Mouse (Mus musculus) heart, postnatal 4 days (tissue): ENCODE results near the gene Shc1. TPM values are rescaled to one million over a fixed set of nuclear protein-coding genes. Genes with fewer than 3 reads are reported as not detected.
"Not testable (repeated sequence)": the region's sequence is repeated elsewhere in the genome, so short reads cannot be mapped to it uniquely, and the experiment has no call there.

Experiments
- DNase-seq: peaks from one replicate; pipeline ENCODE4 v3.0.0; 2021
- total RNA-seq, 2 experiments: library from RNA; stranded (reverse); gene quantifications; 2 replicates each; pipeline ENCODE4 v1.2.3; 2021

Gene Shc1
- total RNA-seq, 2 experiments from 2014 or later: 68.8 to 69.2 TPM

DNA sequence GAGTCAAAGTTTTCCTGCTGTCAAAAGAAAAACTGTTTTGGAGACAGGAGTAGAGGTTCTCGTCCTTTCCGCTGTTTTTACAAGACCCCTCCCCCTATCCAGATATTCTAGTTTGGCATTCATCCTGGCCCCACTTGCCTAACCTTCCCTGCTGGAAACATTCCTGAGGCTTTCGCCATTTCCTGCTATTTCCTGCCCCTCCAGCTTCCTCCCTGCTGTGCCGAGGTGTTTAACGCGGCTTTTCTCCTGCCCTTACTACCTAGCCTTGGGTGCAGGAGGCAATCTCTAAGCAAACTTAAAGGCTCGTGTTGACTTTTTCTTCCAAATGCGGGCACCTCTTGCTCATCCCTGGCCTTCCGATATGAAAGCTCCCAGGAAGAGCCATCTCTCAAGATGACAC is 1.3 kb downstream of the Shc1 start:
- peak; percentile 71 for DNase-seq

DNA sequence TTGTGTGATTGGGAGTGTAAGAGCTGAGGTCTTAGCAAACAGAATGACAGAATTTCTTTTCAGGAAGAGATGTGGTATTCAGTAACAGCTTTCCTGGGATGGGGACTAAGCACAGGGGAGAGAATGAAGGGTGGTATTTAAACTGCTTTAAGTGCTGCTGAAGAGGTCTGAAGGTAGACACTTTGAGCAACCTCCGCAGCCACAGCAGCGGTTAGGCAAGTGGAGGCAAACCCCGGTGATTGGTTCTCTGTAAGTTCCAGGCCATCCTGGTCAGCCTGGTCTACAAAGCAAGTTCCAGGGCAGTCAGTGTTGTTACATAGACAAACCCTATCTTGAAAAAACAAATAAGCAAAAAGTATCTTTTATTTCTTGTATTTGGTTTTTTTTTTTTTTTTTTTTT is 1.7 kb downstream of the Shc1 start:
- DNase-seq: no peak

GRCm38 (mm10) chr3:89420421-89420820 is 2.2 kb downstream of the Shc1 start:
- no peak for DNase-seq

DNA sequence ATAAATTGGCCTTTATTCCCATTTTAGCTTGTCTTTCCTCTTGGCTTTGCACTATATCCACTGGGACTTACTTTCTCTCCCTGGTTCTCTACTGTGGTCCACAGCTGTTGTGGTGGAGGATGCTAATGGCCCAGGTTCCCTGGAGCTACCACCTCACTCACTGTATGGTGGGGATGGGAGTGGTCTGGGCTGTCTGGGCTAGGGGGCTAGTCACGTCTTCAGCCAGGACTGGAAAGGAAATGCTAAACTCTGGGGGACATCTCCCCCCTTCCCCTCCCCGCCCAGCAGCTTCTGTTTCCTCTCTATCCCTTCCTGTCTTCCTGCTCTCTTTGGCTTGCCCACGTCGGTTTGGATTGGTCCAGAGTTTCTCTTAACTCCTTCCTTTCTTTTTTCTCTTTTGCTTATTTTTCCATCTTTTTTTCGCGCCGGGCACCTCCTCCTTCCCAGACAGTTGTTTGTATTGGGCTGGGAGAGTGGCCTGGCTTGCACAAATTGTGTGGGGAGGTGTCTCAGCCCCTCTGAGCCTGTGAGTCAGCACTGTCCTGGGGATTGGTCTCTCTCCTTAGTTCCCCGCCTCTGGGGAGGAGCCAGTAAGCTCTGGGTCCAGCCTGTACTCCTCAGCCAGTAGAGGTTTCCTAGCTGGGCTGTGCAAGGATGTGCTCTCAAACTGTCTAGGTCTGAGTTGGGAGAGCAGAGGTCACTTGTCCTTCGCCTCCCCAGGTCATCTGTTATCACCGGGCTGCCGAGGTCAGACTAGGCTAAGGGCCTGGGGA is 2.9 kb downstream of the Shc1 start:
- DNase-seq: peak; percentile 85

DNA sequence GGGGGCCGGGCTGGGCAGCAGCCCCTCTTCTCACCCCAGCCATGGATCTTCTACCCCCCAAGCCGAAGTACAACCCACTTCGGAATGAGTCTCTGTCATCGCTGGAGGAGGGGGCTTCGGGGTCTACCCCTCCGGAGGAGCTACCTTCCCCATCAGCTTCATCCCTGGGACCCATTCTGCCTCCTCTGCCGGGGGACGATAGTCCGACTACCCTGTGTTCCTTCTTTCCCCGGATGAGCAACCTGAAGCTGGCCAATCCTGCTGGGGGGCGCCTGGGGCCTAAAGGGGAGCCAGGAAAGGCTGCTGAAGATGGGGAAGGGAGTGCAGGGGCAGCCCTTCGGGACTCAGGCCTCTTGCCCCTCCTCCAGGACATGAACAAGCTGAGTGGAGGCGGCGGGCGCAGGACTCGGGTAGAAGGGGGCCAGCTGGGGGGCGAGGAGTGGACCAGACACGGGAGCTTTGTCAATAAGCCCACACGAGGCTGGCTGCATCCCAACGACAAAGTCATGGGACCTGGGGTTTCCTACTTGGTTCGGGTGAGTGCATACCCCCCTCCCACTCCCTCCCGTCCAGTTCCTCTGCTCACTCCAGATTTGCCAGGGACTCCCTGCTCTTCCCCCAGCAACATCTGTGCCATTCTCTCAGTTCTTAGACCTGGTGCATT is 3.7 kb downstream of the Shc1 start:
- DNase-seq: peak; percentile 47

- DNase-seq: no peak
These were observed 4.4 kb downstream of the Shc1 start for GRCm38 (mm10) chr3:89422556-89423205.

DNA sequence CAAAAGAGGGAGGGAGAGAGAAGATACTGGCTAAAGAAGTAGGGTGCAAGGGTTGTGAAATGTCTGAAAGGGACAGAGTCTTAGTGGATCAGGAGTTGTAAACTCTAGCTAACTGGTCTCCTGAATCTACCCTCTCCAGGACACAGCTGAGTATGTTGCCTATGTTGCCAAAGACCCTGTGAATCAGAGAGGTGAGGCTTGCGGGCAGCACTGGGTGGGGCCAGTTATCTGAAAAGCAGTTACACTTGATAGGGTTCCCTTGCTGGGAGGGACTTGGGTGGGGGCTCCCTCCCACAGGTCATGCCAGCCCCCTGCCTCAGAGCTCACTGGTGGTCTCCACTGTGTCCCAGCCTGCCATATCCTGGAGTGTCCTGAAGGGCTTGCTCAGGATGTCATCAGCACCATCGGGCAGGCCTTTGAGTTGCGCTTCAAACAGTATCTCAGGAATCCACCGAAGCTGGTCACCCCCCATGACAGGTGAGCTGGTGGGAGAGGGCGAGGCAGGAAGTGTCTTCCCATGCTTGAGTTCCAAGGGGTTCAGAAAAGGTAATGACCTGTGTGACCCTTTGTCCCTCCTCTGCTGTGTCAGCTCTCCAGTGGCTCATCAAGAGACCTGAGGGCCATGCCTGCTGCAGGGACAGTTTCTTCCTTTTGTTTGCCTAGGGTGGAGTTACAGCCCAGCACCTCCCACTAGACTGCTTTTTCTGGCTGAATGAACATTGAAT is 6.3 kb downstream of the Shc1 start:
- DNase-seq: no peak

GRCm38 (mm10) chr3:89425141-89425525 is 6.9 kb downstream of the Shc1 start:
- DNase-seq: no peak

DNA sequence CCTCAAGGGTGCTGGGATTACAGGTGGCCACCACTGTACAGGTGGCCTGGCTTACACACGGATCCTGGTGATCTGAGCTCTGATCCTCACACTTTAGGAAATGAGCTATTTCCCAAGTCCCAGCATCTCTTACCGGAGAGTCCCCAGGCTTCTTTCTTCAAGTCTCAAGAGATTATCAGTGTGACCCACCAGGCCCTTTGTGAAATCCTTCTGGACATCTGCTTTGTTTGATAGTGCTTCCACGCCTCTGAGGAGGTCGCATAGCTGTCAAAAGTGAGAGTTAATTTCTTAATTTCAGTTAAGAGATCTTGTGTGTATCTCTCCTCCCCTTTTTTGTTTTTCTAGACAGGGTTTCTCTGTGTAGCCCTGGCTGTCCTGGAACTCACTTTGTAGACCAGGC is 7.6 kb downstream of the Shc1 start:
- DNase-seq: no peak

- not testable (repeated sequence) for DNase-seq
These were observed 10.8 kb downstream of the Shc1 start for GRCm38 (mm10) chr3:89429021-89429420.

DNA sequence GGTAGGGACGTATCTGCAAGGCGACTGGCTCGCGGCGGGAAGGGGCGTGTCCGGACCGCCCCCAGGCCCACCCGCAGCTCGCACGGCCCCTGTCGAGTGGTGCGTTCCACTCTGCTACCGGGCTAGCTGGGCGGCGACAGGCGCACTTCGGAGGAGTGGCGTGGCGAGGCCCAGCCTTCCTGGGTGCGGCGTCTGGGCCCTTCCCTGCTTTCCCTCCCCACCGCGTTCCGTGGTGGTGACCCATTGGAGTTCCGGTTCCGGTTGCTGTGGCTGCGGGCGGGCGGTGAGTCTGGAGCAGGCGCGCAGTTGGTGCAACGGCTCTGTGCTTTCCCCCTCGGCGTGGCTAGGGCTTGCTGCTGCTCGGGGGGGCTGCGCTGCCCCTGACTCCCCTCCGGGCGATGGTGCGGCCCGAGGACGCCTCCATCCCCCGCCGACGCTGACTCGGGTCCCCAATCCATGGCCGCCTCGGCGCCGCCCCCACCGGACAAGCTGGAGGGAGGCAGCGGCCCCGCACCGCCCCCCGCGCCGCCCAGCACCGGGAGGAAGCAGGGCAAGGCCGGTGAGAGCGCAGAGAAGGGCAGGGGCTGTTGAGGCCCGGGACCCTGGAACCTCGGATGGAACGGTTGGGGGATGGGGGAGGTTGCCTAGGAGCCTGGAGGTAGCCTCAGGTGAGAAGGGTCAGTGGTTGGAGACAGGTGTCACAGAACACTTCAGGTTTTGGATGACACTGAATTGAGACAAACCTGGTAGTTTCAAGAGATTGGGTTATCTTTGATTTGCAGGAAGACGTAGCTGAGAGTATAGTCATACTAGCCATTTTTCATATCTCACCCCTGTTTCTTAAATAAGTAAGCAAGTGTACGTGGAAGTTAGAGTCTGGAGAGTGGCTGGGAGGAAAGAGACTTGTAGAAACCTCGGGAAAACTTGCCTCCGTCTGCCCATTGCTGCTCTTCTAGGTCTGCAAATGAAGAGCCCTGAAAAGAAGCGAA is 12.2 kb downstream of the Shc1 start, which contains the start of gene Pygo2:
Gene Pygo2 (plus strand): TSS at position 44 of the 989 bp plus-strand sequence.
- peak; percentile 95 for DNase-seq

DNA sequence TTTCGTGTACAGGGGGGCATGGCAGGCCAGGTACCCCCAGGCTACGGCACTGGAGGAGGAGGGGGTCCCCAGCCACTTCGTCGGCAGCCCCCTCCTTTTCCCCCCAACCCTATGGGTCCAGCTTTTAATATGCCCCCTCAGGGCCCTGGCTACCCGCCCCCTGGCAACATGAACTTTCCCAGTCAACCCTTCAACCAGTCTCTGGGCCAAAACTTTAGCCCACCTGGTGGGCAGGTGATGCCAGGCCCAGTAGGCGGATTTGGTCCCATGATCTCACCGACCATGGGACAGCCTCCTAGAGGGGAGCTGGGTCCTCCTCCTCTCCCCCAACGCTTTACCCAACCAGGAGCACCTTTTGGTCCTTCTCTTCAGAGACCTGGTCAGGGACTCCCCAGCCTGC is 14.4 kb downstream of the Shc1 start:
- no peak for DNase-seq

DNA sequence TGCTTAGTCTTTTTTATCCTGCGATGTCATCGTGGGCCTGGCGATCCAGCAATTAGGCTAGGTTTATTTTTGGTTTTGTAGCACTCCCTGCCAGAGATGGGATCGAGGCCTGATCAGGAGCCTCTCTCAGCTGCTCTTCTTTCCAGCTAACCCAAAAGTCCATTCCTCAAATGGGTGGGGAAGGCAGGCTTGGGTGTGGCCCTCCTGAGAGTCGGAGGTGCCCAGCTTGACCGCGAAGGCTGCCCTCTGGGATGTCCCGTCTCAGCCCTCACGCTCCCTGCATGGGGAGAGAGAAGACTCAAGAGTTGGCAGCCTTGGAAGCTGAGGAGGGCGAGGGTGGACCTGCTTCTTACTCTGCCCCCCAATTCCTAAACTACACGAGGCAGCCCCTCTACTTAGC is 16.3 kb downstream of the Shc1 start:
- no peak for DNase-seq

- no peak for DNase-seq
These were observed 16.8 kb downstream of the Shc1 start for GRCm38 (mm10) chr3:89435041-89435440.

GRCm38 (mm10) chr3:89436176-89437113 is 18.2 kb downstream of the Shc1 start, which contains the start of gene Pbxip1:
Gene Pbxip1, plus strand, starts transcription at chr3:89436706.
- peak; percentile 69 for DNase-seq

GRCm38 (mm10) chr3:89437269-89437668 is 19.0 kb downstream of the Shc1 start:
- DNase-seq: peak; percentile 44

GRCm38 (mm10) chr3:89440691-89441090 is 22.4 kb downstream of the Shc1 start:
- DNase-seq: peak; percentile 38

GRCm38 (mm10) chr3:89448720-89449537 is 30.7 kb downstream of the Shc1 start:
- DNase-seq: peak; percentile 73

DNA sequence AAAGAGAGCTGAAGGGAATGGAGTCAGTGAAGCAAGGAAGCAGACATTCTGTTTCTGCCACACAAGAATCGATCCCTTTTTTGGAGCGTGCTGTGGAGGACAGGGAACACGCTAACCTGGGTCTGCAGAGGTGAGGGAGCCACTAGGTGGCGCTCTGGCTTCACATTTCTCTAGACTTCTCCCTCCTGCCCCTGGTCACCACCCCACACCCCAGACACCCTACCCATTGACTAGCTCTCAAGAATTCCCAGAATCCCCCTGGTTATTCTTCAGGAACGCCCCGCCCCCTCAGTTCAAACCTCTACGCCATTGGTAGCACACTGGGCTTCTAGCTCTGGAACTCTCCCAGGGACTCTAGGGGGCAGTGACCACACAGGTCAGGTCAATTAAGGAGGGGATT is 31.3 kb downstream of the Shc1 start:
- DNase-seq: peak; percentile 81
